Mouse (Mus musculus) midbrain, embryonic 15.5 days (tissue): ENCODE data around the gene Arhgap5. TPM values are rescaled to one million over a fixed set of nuclear protein-coding genes. Genes with fewer than 3 reads are reported as not detected.
"Not testable (repeated sequence)": the region's sequence is repeated elsewhere in the genome, so short reads cannot be mapped to it uniquely, and the experiment has no call there.

Source experiments
- ATAC-seq: fragments of 200-750 bp; cut with Nextera tagmentation; replicated peaks from 2 replicates; pipeline ENCODE4 v1.8.0; 2017; ENCODE audit warnings: moderate TSS enrichment
- H3K27ac ChIP-seq: fragments of 300-500 bp; sonication (generic); 2 replicates; pipeline ENCODE4 v1.5.1; 2015; ENCODE audit warnings: mild to moderate bottlenecking, inconsistent platforms
- H3K27me3 ChIP-seq: fragments of 300-500 bp; sonication (generic); replicated peaks from 2 replicates; pipeline ENCODE4 v1.6.1; 2015; ENCODE audit warnings: inconsistent platforms
- H3K36me3 ChIP-seq: fragments of 300-500 bp; sonication (generic); replicated peaks from 2 replicates; pipeline ENCODE4 v1.6.1; 2015; ENCODE audit warnings: inconsistent platforms
- H3K4me1 ChIP-seq: fragments of 300-500 bp; sonication (generic); 2 replicates; pipeline ENCODE4 v1.6.1; 2015; ENCODE audit warnings: inconsistent platforms
- H3K4me2 ChIP-seq: fragments of 300-500 bp; sonication (generic); 2 replicates; pipeline ENCODE4 v1.6.1; 2015; ENCODE audit warnings: inconsistent platforms, mild to moderate bottlenecking, moderate library complexity
- H3K4me3 ChIP-seq: fragments of 300-500 bp; sonication (generic); 2 replicates; pipeline ENCODE4 v1.5.1; 2015; ENCODE audit warnings: mild to moderate bottlenecking, inconsistent platforms
- H3K9ac ChIP-seq: fragments of 300-500 bp; sonication (generic); 2 replicates; pipeline ENCODE4 v1.6.1; 2015; ENCODE audit warnings: mild to moderate bottlenecking, inconsistent platforms
- H3K9me3 ChIP-seq: fragments of 300-500 bp; sonication (generic); 2 replicates; pipeline ENCODE4 v1.6.1; 2016; ENCODE audit warnings: inconsistent platforms
- WGBS: fragments of 180-500 bp; shearing (Covaris S2); methylation state at CpG from one replicate; pipeline ENCODE4 v1.1.7; 2015; ENCODE audit warnings: mixed read lengths; 5-methylcytosine and 5-hydroxymethylcytosine counted together
- polyA plus RNA-seq: library from polyadenylated mRNA; unstranded; fragments of >200 nt; fragmentation: Nextera tagmentation; extraction: Ambion mirVana; gene quantifications from 2 replicates; pipeline ENCODE4 v1.2.1, GENCODE M21; 2015

Gene Arhgap5
- polyA plus RNA-seq, 1 experiment from 2014 or later = 31.9 TPM

- 77% methylated on average over 3 of the region's 3 CpGs for whole genome bisulfite sequencing
- Histone ChIP-seq H3K27ac (no peak overlapping the region), H3K27me3 (no peaks in the 10 kb centered on the region)
Measured at GRCm38 (mm10) chr12:52555188-52555876, 51.6 kb downstream of the Arhgap5 start.

DNA sequence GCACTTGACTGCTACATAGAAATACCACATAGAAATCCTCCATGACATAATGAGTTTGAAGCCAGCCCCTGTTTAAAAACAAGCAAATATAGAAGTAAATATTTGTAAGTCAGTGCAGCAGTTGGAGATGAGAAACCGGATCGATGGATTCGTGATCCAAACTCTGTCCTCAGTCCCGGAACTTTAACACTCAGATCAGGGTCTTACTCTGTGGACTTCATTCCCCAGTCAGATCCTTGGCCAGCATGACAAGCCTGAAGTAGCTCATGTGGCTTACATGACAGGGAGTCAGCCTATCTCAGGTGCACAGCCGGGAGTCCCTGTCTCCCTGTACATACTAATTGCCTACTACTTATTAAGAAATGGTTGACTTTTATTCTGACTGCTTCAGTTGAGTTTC, 61.9 kb downstream of the Arhgap5 start:
- H3K27ac ChIP-seq = no peak overlapping the region
- no peaks in the 10 kb centered on the region for H3K4me1 ChIP-seq
- 98% methylated on average over 5 of the region's 5 CpGs for WGBS
- no peak overlapping the region for H3K4me3 ChIP-seq
- no peak overlapping the region for H3K4me2 ChIP-seq
- H3K36me3 ChIP-seq = peaks cover 3% of the 10 kb centered on the region; the same call in 1 of the 2 replicates
- no peaks in the 10 kb centered on the region for H3K27me3 ChIP-seq
- ATAC-seq = no peak
- no peaks in the 10 kb centered on the region for H3K9me3 ChIP-seq
- no peak overlapping the region for H3K9ac ChIP-seq

More at GRCm38 (mm10) chr12:52555188-52555876, 51.6 kb downstream of the Arhgap5 start:
- ATAC-seq = no peak
- Histone ChIP-seq H3K9ac (no peak overlapping the region), H3K4me2 (no peak overlapping the region), H3K4me1 (no peaks in the 10 kb centered on the region), H3K4me3 (no peak overlapping the region), H3K36me3 (no peaks in the 10 kb centered on the region), H3K9me3 (no peaks in the 10 kb centered on the region)

DNA sequence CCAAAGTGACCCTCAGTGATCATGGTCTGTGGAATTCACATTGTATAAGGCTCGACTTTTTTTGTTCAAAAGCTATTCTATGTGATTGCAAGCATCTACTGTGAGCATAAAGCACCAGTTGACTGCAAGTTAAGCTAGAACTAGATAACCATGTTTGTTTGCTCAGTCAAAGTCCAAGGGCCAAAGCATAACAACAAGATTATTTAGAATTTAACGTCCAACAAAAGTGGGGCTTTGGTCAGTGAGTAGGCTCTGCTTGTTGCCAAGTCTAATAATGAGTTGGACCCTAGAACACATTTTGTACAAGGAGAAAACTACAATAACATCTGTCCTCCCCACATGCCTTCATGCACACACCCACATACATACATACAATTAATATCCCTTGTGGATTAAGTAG, 69.6 kb downstream of the Arhgap5 start:
- Histone ChIP-seq H3K27ac (no peak overlapping the region), H3K27me3 (no peaks in the 10 kb centered on the region), H3K9me3 (no peaks in the 10 kb centered on the region), H3K4me1 (no peaks in the 10 kb centered on the region), H3K9ac (no peak overlapping the region), H3K4me2 (no peak overlapping the region), H3K4me3 (no peak overlapping the region), H3K36me3 (0 out of 2 replicates have a peak, but pooled peaks cover 3% of the 10 kb centered on the region)
- 89% methylated on average over 2 of the region's 2 CpGs for WGBS
- no peak for ATAC-seq

DNA sequence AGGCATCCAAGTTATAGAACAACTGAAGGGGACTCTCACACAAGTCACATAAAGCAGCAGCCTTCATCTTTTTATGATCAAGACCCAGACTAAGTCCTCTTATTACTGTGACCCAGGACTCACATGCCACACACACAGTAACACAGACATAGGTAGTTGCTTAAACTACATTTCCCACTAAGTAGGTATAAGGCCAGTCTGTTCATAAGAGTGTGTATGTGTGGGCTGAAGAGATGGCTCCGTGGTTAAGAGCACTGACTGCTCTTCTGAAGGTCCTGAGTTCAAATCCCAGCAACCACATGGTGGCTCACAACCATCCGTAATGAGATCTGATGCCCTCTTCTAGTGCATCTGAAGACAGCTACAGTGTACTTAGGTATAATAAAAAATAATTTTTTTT, 82.7 kb downstream of the Arhgap5 start:
- not testable (repeated sequence) for ATAC-seq, H3K27ac ChIP-seq, H3K4me2 ChIP-seq, H3K36me3 ChIP-seq, H3K9me3 ChIP-seq, H3K9ac ChIP-seq, H3K27me3 ChIP-seq, H3K4me3 ChIP-seq, H3K4me1 ChIP-seq
- WGBS = 73% methylated on average over 2 of the region's 2 CpGs

DNA sequence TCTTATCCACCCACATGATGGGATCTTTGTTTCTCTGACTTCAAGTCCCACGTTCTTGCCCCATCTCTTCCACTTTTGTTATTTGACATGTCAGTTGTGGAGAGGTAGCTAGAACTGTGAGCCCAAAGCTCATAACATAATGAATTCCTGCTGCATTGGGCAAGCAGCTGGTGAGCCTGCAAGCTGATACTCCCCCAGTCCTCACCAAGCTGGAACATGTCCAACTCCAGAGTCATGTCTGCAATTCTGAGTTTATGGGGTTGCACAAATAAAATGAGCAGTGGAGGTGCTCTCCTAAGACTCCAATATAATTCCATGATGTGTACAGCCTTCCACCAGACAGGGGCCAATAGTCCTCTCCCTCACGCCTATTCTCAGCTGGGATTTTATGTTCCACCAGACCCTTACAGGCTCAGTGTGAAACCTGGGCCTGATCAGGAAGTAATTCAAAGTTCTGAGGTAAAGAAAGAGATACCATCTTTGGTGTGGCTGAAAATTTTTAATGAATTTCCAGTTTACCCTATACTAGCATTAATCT, 83.8 kb downstream of the Arhgap5 start:
- 81% methylated on average over 2 of the region's 2 CpGs for WGBS
- no peaks in the 10 kb centered on the region for H3K9me3 ChIP-seq
- H3K27me3 ChIP-seq = no peaks in the 10 kb centered on the region
- H3K4me3 ChIP-seq = no peak overlapping the region
- no peak overlapping the region for H3K27ac ChIP-seq
- no peaks in the 10 kb centered on the region for H3K36me3 ChIP-seq
- no peak overlapping the region for H3K4me2 ChIP-seq
- ATAC-seq = no peak
- no peak overlapping the region for H3K9ac ChIP-seq
- no peaks in the 10 kb centered on the region for H3K4me1 ChIP-seq

DNA sequence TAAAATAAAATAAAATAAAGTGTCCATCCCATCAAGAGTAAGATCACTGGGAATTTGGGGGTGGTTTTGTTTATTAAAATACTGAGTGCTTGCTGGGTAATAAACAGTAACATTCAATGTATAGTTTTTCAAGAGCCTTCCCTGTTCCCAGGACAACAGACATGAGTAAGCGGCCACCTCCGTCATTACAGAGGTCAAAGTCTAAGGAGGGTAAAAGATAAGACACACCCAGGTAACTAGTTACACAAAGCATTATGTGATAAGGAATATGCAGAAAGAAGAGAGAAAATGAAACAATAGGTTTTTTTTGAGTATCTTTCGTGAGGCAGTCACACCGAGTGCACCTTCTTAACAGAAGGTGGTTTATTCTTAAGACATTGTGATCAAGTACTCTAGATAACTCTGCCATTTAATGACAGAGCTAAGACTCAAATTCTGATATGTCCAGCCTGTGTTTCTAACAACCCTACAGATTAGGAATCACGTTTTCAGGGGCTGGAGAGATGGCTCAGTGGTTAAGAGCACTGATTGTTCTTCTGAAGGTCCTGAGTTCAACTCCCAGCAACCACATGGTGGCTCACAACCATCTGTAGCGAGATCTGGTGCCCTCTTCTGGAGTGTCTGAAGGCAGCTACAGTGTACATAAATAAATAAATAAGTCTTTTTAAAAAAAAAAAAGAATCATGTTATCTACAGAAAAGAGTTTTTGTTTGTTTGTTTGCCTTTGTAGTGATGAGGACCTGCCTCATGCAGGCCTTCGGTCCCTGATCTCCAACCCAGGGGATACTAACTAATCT, 91.8 kb downstream of the Arhgap5 start:
- WGBS = 88% methylated on average over 7 of the region's 7 CpGs
- no peak overlapping the region for H3K4me2 ChIP-seq
- no peak for ATAC-seq

DNA sequence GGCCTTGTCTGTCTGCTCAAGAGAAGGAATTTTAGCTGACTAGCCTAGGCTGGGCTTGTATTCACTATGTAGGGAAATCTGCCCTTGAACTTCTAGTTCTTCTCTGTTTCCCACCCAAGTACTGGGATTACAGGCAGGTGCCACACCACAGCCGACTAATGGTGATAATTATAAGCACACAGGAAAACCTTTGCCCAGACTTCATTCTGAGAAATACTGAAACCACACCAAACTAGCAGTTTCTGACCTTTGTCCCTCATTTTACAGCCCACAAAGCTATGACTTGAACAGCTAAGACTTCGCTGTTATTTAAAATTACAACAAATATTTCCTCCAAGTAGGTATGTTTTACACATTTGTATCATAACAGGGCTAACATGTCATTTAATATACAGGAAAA, 98.7 kb downstream of the Arhgap5 start:
- Histone ChIP-seq H3K4me2 (peak overlapping the region; percentile 61), H3K9ac (peak overlapping the region; percentile 81), H3K4me3 (peak overlapping the region; percentile 78), H3K36me3 (no peaks in the 10 kb centered on the region), H3K9me3 (no peaks in the 10 kb centered on the region), H3K27me3 (no peaks in the 10 kb centered on the region), H3K4me1 (peaks cover 16% of the 10 kb centered on the region), H3K27ac (peak overlapping the region; percentile 95)
- ATAC-seq = no peak
- WGBS = 29% methylated on average over 2 of the region's 2 CpGs

More for the DNA sequence above, 91.8 kb downstream of the Arhgap5 start:
- no peaks in the 10 kb centered on the region for H3K9me3 ChIP-seq
- H3K27ac ChIP-seq = no peak overlapping the region
- no peaks in the 10 kb centered on the region for H3K27me3 ChIP-seq
- no peak overlapping the region for H3K9ac ChIP-seq
- H3K36me3 ChIP-seq = no peaks in the 10 kb centered on the region
- no peaks in the 10 kb centered on the region for H3K4me1 ChIP-seq
- no peak overlapping the region for H3K4me3 ChIP-seq

GRCm38 (mm10) chr12:52602883-52603694, 99.3 kb downstream of the Arhgap5 start:
- peak; percentile 91 for ATAC-seq
- H3K4me1 ChIP-seq = peaks cover 16% of the 10 kb centered on the region
- H3K9me3 ChIP-seq = no peaks in the 10 kb centered on the region
- H3K27me3 ChIP-seq = no peaks in the 10 kb centered on the region
- peak overlapping the region; percentile 95 for H3K27ac ChIP-seq
- peak overlapping the region; percentile 78 for H3K4me3 ChIP-seq
- peak overlapping the region; percentile 61 for H3K4me2 ChIP-seq
- H3K36me3 ChIP-seq = no peaks in the 10 kb centered on the region
- under 1% methylated on average over 35 of the region's 35 CpGs for WGBS
- H3K9ac ChIP-seq = peak overlapping the region; percentile 81

GRCm38 (mm10) chr12:52603695-52604255, 100.0 kb downstream of the Arhgap5 start:
- H3K9me3 ChIP-seq = no peaks in the 10 kb centered on the region
- H3K27me3 ChIP-seq = no peaks in the 10 kb centered on the region
- ATAC-seq = peak; percentile 91
- peak overlapping the region; percentile 81 for H3K9ac ChIP-seq
- H3K4me2 ChIP-seq = peak overlapping the region; percentile 61
- H3K4me1 ChIP-seq = peaks cover 16% of the 10 kb centered on the region
- WGBS = 0% methylated on average over 21 of the region's 21 CpGs
- H3K27ac ChIP-seq = peak overlapping the region; percentile 95
- H3K4me3 ChIP-seq = peak overlapping the region; percentile 78
- H3K36me3 ChIP-seq = no peaks in the 10 kb centered on the region

DNA sequence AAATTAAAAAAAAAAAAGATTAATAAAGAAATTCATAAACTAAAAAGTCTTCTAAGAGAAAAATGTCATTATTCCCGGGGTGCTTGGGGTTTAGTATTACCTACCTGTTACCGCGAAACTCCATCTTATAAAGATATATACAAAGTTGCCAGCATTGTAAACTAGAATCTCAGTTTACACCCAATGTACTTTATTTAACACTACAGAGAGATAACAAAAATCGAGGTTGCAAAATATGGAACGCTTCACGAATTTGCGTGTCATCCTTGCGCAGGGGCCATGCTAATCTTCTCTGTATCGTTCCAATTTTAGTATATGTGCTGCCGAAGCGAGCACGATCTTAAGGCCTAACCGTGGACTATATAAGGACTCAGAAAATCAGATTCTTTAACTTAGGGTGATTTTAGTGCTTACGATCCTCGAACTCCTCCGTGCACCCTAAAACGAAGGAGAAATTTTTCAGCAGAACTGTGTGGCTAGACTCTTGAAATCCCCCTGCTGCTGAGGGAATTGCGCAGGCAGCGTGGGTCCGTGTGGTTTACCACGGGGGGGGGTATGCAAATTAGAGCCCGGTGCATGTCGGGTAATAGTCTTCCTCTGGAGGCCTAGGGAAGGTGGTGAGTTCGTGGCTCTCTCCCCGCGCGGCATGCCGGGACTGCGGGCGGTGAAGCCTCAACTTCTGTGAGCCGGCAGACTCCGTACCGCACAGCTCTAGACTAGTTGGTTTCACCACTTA, 100.7 kb downstream of the Arhgap5 start:
- peak overlapping the region; percentile 95 for H3K27ac ChIP-seq
- H3K27me3 ChIP-seq = no peaks in the 10 kb centered on the region
- H3K36me3 ChIP-seq = no peaks in the 10 kb centered on the region
- H3K4me3 ChIP-seq = peak overlapping the region; percentile 78
- peak overlapping the region; percentile 61 for H3K4me2 ChIP-seq
- peaks cover 16% of the 10 kb centered on the region for H3K4me1 ChIP-seq
- no peaks in the 10 kb centered on the region for H3K9me3 ChIP-seq
- peak; percentile 88 for ATAC-seq
- H3K9ac ChIP-seq = peak overlapping the region; percentile 81
- WGBS = under 1% methylated on average over 33 of the region's 33 CpGs

GRCm38 (mm10) chr12:52604992-52605652, 101.3 kb downstream of the Arhgap5 start:
- Histone ChIP-seq H3K4me3 (peak overlapping the region; percentile 78), H3K27me3 (no peaks in the 10 kb centered on the region), H3K9ac (peak overlapping the region; percentile 81), H3K9me3 (no peaks in the 10 kb centered on the region), H3K4me2 (peak overlapping the region; percentile 61), H3K4me1 (peaks cover 16% of the 10 kb centered on the region), H3K36me3 (no peaks in the 10 kb centered on the region), H3K27ac (peak overlapping the region; percentile 95)
- ATAC-seq = no peak
- 47% methylated on average over 13 of the region's 13 CpGs for WGBS
